In genomic region chr13:9795889-9796631, GRCm38 (mm10) we compare ENCODE assay signal across 8 mouse cellular contexts. TPM values are rescaled to one million over a fixed set of nuclear protein-coding genes. Genes with fewer than 3 reads are reported as not detected.
DNase-seq lines count a peak whose midpoint lies in the region; ATAC-seq lines count a peak whose summit lies in the region.

No protein-coding gene starts in this region.

- peak overlapping the region; percentile 11; the same call in 1 of the 2 replicates for H3K9ac ChIP-seq in heart, embryonic 15.5 days
- peak overlapping the region; percentile 39 for H3K9ac ChIP-seq in forebrain, embryonic 16.5 days (replicated peaks; ENCODE audit: low read depth, low read length)
- peak overlapping the region; percentile 61 for H3K9ac ChIP-seq in midbrain, embryonic 14.5 days (replicated peaks; ENCODE audit: low read length)

- peak overlapping the region; percentile 32 for H3K4me3 ChIP-seq in heart, embryonic 15.5 days
- peak overlapping the region; percentile 25 for H3K4me3 ChIP-seq in forebrain, embryonic 16.5 days (replicated peaks; ENCODE audit: low read length)
- peak overlapping the region; percentile 32 for H3K4me3 ChIP-seq in midbrain, embryonic 14.5 days (replicated peaks; ENCODE audit: low read depth, low read length)

- no peak for DNase-seq in heart, adult 11 months
- peak; percentile 4 for DNase-seq in brain, embryonic 18.5 days (ENCODE audit: low read depth, low spot score)
- DNase-seq in midbrain, embryonic 14.5 days = peak; percentile 80
- DNase-seq in spleen, adult 12 weeks (ENCODE audit: low spot score) = no peak
- DNase-seq in urinary bladder, adult 18-20 months (ENCODE audit: low spot score in 2 of 2) = no peak
- no peak for DNase-seq in heart, adult 8-10 months (ENCODE audit: low spot score)

- H3K9me3 ChIP-seq in heart, embryonic 15.5 days (replicated peaks) = no peaks in the 10 kb centered on the region
- no peaks in the 10 kb centered on the region for H3K9me3 ChIP-seq in forebrain, embryonic 16.5 days (ENCODE audit: control insufficient read depth, low read length)
- H3K9me3 ChIP-seq in midbrain, embryonic 14.5 days (ENCODE audit: control insufficient read depth, low read length) = no peaks in the 10 kb centered on the region

- peak overlapping the region; percentile 58 for H3K4me2 ChIP-seq in heart, embryonic 15.5 days
- peak overlapping the region; percentile 46 for H3K4me2 ChIP-seq in forebrain, embryonic 16.5 days (ENCODE audit: low read length)
- peak overlapping the region; percentile 64 for H3K4me2 ChIP-seq in midbrain, embryonic 14.5 days (ENCODE audit: low read length)

- H3K4me1 ChIP-seq in heart, embryonic 15.5 days (replicated peaks) = 0 out of 2 replicates have a peak, but pooled peaks cover 3% of the 10 kb centered on the region
- H3K4me1 ChIP-seq in forebrain, embryonic 16.5 days (replicated peaks; ENCODE audit: control insufficient read depth, insufficient read depth, low read length) = peaks cover 7% of the 10 kb centered on the region; the same call in 1 of the 2 replicates
- peaks cover 7% of the 10 kb centered on the region; the same call in 1 of the 2 replicates for H3K4me1 ChIP-seq in midbrain, embryonic 14.5 days (ENCODE audit: control insufficient read depth, insufficient read depth, low read length)

- H3K27me3 ChIP-seq in heart, embryonic 15.5 days = no peaks in the 10 kb centered on the region
- H3K27me3 ChIP-seq in forebrain, embryonic 16.5 days (replicated peaks; ENCODE audit: control insufficient read depth, insufficient read depth, low read length) = no peaks in the 10 kb centered on the region
- H3K27me3 ChIP-seq in midbrain, embryonic 14.5 days (ENCODE audit: control insufficient read depth, insufficient read depth, low read length) = no peaks in the 10 kb centered on the region

- H3K27ac ChIP-seq in heart, embryonic 15.5 days = no peak overlapping the region
- H3K27ac ChIP-seq in forebrain, embryonic 16.5 days (ENCODE audit: low read length) = no peak overlapping the region
- H3K27ac ChIP-seq in midbrain, embryonic 14.5 days (replicated peaks; ENCODE audit: low read depth, low read length) = peak overlapping the region; percentile 86

- 10% methylated on average over 12 of the region's 12 CpGs for WGBS in heart, embryonic 15.5 days
- WGBS in forebrain, embryonic 16.5 days = under 1% methylated on average over 12 of the region's 12 CpGs
- under 1% methylated on average over 12 of the region's 12 CpGs for whole genome bisulfite sequencing in midbrain, embryonic 14.5 days

- H3K36me3 ChIP-seq in heart, embryonic 15.5 days = no peaks in the 10 kb centered on the region
- H3K36me3 ChIP-seq in forebrain, embryonic 16.5 days (ENCODE audit: control insufficient read depth, insufficient read depth) = no peaks in the 10 kb centered on the region
- no peaks in the 10 kb centered on the region for H3K36me3 ChIP-seq in midbrain, embryonic 14.5 days (ENCODE audit: control insufficient read depth, insufficient read depth, low read length)

- ATAC-seq in heart, embryonic 15.5 days (replicated peaks; ENCODE audit: insufficient number of reproducible peaks, insufficient read depth, low FRiP score, low read depth) = no peak
- peak; percentile 69 for ATAC-seq in forebrain, embryonic 16.5 days
- ATAC-seq in midbrain, embryonic 14.5 days (ENCODE audit: low FRiP score, low TSS enrichment) = peak; percentile 79

RNA-seq across cellular contexts. Expression of gene Zmynd11, which starts 30.9 kb away (rescaled TPM):
- polyA plus RNA-seq in heart, embryonic 15.5 days (2015; fragmentation: Nextera tagmentation; extraction: Ambion mirVana) = 115 and 117 TPM in 2 replicates
- polyA plus RNA-seq in forebrain, embryonic 16.5 days (2015; fragmentation: Nextera tagmentation; extraction: Ambion mirVana) = 198 and 210 TPM in 2 replicates
- polyA plus RNA-seq in midbrain, embryonic 14.5 days (2014; fragmentation: Nextera tagmentation; extraction: Ambion mirVana) = 146 and 198 TPM in 2 replicates
- total RNA-seq in heart, adult 8-10 months (2022) = 100 to 1,000 TPM; 118 to 129 (median 127) TPM

Comparison
In these comparisons a context has a peak if more than half of its experiments do, and no peak if none do; other contexts are left out.
1. H3K9ac ChIP-seq: peak in every context shown above with its lines; median percentile 61 in midbrain, embryonic 14.5 days; 39 in forebrain, embryonic 16.5 days; 11 in heart, embryonic 15.5 days.
2. DNase-seq: peak in brain, embryonic 18.5 days (single experiment) and midbrain, embryonic 14.5 days (single experiment); none in heart, adult 11 months (single experiment), spleen, adult 12 weeks (single experiment), urinary bladder, adult 18-20 months (0 of 2) and heart, adult 8-10 months (single experiment).
3. Peak in every context shown above with its lines, with median percentiles within 50 percentile points of each other: H3K4me2 ChIP-seq and H3K4me3 ChIP-seq.